Mouse (Mus musculus) embryo, embryonic 10.5 days (tissue): ENCODE results near the gene Sval1.

ENCODE experiments used
- DNase-seq: peaks from one replicate; pipeline ENCODE4 v3.0.0-alpha.2; 2015; ENCODE audit warnings: low spot score

The Sval1 gene

DNA sequence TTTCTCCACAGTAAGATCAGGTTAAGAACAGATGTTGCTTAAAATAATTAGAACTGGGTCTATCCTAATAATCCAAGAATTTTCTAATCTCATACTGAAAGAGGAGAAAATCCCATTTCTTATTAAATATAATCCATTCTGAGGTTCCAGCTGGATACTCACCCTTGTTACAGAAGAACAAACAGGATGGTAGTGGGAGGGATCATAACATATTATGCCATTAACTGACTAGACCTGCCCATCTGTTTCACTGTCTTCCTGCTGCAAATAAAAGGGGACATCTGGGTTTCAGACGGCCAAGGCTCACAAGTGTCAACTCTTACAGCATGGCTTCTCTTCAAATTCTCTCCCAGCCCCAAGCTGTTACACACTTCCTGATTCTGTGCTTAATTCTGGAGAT is at the start of gene Sval1:
Gene Sval1, plus strand, starts transcription at position 301 of the 400 bp plus-strand sequence.
- DNase-seq, result no peak

DNA sequence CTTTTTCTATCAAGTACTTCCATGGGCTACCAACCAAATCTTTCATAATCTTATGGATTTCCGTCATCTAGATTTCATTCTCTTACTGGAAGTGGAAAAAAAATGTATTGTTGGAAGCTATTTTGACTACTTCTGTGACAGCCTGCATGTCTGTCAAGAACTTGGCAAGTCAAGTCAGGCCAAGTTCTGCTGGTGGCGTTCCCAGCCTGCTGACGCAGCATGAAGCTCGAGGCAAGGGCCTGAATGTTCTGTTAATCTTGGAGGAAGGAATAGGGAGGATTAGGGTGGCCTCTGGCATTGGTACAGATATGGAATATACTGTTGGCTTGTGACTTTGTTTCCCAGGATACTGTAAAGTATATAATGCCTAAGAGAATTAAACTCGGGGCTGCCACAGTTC is 39.8 kb upstream of the Sval1 start:
- DNase-seq, result no peak

DNA sequence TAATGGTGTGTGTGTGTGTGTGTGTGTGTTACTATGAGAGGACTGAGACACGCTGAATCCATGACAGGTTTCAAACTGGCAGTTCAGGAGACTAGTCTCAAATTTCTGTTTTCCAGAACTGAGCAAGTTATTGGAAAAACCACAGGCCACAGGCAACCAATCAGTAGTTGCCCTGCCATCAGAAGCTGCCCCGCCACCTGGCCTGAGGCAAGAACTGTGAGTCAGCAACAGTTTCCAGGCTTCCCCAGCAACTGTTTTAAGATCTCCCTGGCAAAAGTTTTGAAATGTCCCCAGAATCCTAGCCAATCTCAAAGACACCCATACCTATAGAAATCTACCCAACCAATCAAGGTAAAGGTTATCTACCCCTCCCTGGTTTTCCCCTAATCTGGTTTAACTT is 36.5 kb upstream of the Sval1 start:
- no peak for DNase-seq

DNA sequence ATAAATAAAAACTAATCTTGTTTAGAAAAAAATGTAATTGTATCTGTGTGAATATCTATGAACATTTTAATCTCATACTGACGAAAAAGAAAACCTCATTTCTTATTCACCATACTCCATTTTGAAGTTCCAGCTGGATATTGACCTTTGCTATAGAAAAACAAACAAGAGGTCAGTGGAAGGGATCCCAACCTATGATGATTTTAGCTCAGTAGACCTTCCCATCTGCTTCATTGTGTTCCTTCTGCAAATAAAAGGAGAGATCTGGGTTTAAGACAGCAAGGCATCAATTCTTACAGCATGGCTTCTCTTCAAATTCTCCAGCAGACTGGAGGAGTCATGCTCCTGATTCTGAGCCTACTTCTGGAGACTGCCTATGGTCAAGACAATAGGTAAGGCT is 16.4 kb downstream of the Sval1 start, which contains the start of gene Sval3:
Gene Sval3, plus strand, starts transcription at position 301 of the 400 bp plus-strand sequence.
- no peak for DNase-seq
